Mouse (Mus musculus) liver (tissue): Measurements from ENCODE around the gene Snrnp200.
"Not testable (repeated sequence)": the region's sequence is repeated elsewhere in the genome, so short reads cannot be mapped to it uniquely, and the experiment has no call there.

Experiments
- DNase-seq: peaks from one replicate; pipeline ENCODE4 v3.0.0-alpha.2; 2020; ENCODE audit warnings: mixed read lengths

Gene Snrnp200

GRCm38 (mm10) chr2:127207547-127208451 lies at the start of gene Snrnp200, which contains the start of gene 1810024B03Rik:
Gene Snrnp200, plus strand, starts transcription at chr2:127208386.
Gene 1810024B03Rik, minus strand, starts transcription at chr2:127208280.
- peak; percentile 94 for DNase-seq

GRCm38 (mm10) chr2:127165675-127166074 lies 42.5 kb upstream of the Snrnp200 start:
- no peak for DNase-seq

GRCm38 (mm10) chr2:127166261-127166660 lies 41.9 kb upstream of the Snrnp200 start:
- not testable (repeated sequence) for DNase-seq

GRCm38 (mm10) chr2:127182598-127183381 lies 25.4 kb upstream of the Snrnp200 start:
- peak; percentile 80 for DNase-seq

- DNase-seq: no peak
These were observed 18.6 kb upstream of the Snrnp200 start for GRCm38 (mm10) chr2:127189574-127189973.

- DNase-seq: peak; percentile 62
These were observed 3.3 kb upstream of the Snrnp200 start for GRCm38 (mm10) chr2:127204932-127205331.

GRCm38 (mm10) chr2:127205936-127206335 lies 2.2 kb upstream of the Snrnp200 start:
- DNase-seq: not testable (repeated sequence)

- no peak for DNase-seq
These were observed 1.3 kb upstream of the Snrnp200 start for GRCm38 (mm10) chr2:127206916-127207315.

GRCm38 (mm10) chr2:127208452-127208769 lies 225 bp downstream of the Snrnp200 start:
- no peak for DNase-seq

- no peak for DNase-seq
These were observed 2.5 kb downstream of the Snrnp200 start for GRCm38 (mm10) chr2:127210701-127211100.

- DNase-seq: no peak
These were observed 9.6 kb downstream of the Snrnp200 start for GRCm38 (mm10) chr2:127217746-127218145.

- no peak for DNase-seq
These were observed 17.1 kb downstream of the Snrnp200 start for GRCm38 (mm10) chr2:127225261-127225660.

- DNase-seq: no peak
These were observed 29.9 kb downstream of the Snrnp200 start for GRCm38 (mm10) chr2:127237897-127238610.

- no peak for DNase-seq
These were observed 31.9 kb downstream of the Snrnp200 start for GRCm38 (mm10) chr2:127240065-127240464.

GRCm38 (mm10) chr2:127247592-127248333 lies 39.6 kb downstream of the Snrnp200 start, which contains the start of the genes Ciao1 and Tmem127:
Gene Ciao1, minus strand, starts transcription at chr2:127247816.
Gene Tmem127, plus strand, starts transcription at chr2:127247908.
- DNase-seq: peak; percentile 99

- DNase-seq: peak; percentile 70
These were observed 40.3 kb downstream of the Snrnp200 start for GRCm38 (mm10) chr2:127248334-127249004.

- DNase-seq: no peak
These were observed 42.3 kb downstream of the Snrnp200 start for GRCm38 (mm10) chr2:127250291-127251008.

- DNase-seq: no peak
These were observed 43.3 kb downstream of the Snrnp200 start for GRCm38 (mm10) chr2:127251457-127251856.

GRCm38 (mm10) chr2:127251880-127252527 lies 43.8 kb downstream of the Snrnp200 start:
- DNase-seq: no peak

- no peak for DNase-seq
These were observed 44.6 kb downstream of the Snrnp200 start for GRCm38 (mm10) chr2:127252787-127253186.
